Mouse (Mus musculus): ENCODE results near the gene Acin1.
"Not testable (repeated sequence)": the region's sequence is repeated elsewhere in the genome, so short reads cannot be mapped to it uniquely, and the experiment has no call there.

The Acin1 gene

DNA sequence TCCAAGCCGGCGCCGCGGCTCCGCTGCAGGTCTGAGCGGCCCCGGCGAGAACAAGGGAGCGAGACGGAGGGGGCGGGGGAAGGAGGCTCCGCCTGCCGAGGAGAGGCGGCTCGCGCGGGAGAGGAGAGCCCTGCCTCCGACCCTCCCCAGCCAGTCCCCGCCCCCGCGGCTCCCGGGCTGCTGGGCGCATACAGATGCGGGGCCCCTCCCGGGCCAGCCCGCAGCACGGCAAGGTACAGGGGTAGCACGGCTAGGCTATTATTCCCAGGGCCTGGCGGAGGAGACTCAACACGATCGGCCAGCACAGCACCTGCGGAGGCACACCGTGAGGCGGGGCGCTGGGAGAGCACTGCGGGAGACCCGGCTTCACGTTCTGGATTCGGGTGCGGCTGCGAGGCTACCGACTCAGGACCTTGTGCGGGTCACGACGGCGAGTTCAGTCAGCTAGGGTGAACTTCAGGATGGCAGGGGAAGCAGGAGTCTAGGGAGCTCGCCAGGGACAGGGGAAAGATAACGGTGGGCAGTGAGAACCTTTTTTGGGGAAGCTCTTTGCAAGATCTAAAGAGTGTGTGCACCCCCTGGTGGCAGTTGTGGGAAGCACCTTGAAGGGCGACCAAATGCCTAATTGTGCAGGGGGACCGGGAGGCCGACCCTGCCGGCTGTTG, 45.3 kb downstream of the Acin1 start, which contains the start of gene Cdh24:
Cdh24 (minus strand) TSS at position 60 of the 665 bp plus-strand sequence.
- DNase-seq, result peak; percentile 94

DNA sequence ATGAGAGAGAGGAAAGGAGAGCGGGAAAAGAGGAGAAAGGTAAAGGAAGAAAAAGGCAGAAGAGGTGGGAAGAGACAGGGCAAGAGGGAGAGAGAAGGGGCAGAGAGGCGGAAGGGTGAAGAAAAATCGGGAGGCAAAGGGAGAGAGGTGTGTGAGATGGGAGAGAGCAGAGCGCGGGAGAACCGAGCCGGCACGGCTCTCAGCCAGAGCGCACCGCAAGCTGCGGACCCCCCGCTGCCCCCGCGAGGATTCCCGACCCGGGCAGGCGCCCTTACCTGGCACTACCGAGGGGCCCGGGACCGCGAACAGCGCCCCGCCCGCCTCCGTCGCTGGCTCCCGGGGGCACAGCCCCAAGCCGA, 45.8 kb downstream of the Acin1 start, which contains the start of gene Gm17606:
Gm17606 (plus strand) TSS at position 7 of the 359 bp plus-strand sequence.
- DNase-seq, result no peak

DNA sequence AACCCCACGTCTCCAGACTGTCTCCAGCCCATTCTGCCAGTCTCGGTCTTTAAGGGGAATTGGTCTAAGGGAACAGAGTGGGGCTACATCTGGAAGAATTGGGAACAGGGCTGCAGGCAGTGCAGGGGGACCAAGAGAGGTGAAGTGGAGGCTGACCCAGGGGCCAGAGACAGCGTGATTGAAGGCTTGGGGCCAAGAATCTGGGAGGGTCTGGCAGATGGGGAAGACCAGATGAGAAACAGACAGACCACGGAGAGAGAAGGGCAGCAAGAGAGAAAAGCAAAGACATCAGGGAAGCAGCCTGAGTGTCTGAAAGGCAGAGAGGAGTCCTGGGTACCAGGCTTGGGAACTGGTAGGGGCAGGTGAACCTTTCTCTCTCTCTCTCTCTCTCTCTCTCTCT, 46.6 kb downstream of the Acin1 start:
- DNase-seq, result no peak

DNA sequence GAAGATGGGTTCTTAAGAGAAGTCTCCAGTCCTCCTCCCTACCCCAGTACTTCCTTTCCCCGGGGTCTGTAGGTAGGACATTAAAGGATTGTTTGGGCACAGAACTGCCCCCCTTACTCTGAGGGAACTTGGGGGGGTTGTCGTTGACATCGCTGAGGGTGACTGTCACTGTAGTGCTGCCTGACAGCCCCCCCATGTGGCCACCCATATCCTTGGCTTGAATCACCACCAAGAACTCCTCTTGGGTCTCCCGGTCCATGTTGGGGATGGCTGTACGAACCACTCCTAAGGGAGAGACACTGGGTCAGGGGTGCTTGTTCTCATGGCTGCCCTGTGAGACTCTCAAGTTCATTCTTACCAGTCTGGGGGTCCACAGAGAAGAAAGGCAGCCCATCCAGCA, 48.5 kb downstream of the Acin1 start:
- DNase-seq, result no peak

DNA sequence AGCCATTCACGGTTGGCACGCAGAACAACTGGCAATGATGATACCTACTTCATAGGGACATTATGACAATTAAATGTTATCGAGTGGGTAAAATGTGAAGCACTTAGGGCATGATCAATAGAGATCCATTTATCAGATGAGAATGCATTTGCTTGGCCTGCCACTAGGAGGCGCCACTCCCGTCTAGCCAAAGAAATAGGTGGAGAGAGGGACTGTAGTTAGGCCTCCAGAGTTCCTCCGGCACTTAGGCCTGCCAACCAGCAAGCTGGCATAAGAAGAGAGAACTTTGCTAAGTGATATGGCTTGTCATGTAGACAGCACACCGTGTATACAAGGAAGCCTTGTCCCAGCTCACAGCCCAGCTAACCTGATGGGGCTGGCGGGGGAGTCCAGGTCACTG, 49.8 kb downstream of the Acin1 start:
- peak; percentile 60 for DNase-seq

DNA sequence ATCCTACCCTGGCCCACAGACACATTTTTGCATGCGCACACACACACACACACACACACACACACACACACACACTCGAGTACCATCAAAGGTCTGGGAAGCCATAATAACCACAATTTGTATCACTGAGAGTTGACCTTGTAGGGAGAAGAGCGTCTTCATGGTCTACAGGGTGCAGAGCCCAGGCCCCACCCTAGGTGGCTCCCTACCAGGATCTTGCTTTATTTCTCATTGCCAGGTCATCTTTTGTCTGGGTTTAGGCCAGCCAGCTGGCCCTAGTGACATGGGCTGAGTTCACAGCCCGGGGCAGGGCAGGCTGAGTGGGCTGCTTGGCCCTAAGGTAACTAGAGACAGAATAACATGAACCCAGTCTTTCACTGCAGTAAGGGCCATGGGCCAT, 52.5 kb downstream of the Acin1 start:
- no peak for DNase-seq

DNA sequence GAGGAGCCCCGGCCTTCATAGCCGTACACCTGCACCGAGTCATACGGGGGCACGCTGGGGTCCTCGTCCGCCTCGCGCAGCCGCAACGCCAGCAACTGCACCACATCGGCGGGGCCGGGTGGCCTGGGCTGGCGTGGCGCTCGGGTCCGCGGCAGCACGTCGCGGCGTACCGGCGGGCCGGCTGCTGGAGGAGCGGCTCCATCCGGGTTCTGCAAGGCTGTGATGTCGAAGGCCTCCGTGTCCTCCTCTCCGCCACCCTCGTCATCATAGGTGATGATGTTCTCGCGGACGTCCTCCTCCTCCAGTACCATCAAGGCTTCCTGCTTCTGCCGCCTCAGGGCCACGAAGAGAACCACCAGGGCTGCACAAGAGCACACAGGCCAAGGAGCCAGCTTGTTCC, 54.5 kb downstream of the Acin1 start:
- DNase-seq, result no peak

DNA sequence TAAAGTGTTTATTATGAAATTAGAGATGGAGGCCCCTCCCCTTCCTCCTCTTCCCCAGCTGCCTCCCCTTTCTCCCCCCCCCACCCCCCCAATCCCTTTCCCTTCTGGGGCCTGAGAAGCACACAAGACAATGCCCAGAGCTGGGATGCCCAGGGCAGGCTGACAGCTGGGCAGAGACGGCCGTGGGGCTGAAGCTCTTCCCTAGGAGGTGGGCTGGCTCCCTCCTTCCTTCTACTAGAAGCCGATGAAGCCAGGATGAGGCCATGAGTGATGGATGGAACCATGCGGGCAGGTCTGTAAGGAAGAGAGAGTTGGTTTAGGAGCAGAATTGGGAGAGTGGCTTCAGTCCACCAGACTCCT, 55.5 kb downstream of the Acin1 start:
- no peak for DNase-seq

DNA sequence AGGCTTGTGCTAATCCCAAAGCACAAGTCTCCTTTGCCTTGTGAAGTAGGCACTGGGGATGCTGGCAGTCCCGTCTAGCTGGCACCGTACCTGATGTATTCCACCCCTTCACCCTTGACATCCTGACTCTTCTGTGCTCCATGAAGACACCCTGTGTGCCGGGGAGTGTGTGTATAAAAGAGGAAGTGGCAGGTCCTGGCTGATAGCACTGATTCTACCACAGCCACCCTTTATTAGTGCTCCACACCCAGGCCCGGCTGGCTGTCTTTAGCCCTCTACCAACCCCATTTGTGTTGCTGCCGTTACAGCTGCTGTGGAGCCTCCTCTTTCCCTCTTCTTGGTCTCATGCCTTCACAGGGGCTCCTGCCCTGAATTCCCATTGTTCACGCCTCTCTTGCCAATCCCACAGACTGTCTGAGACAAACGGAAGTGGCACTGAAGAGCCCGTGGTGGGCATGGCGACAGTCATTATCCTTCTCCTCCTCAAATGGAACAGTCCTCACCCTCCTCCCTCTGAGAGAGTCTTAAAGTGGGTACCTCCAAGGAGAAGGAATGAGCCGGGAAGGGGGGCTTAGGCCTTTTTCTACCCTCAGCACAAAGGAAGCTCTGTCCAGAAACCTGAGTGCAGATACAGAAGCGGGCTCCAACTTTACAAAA, 56.0 kb downstream of the Acin1 start:
- DNase-seq, result no peak

DNA sequence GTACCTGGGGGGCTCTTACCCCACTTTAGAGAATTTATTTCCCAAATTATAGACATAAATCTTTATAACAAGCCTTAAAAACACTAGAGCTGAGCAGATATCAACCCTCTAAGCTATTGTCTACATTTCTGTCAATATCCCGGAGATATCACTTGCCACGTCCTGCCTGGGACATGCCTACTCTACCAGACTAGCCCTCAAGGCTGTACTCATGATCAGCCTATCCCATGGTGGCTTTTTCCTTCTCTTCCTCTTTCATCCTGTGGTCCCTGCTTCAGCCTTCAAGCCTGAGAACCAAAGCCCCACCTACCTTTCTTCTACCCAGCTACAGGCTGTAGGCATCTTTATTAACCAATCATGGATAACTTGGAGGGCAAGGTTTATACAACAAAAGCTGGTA, 56.9 kb downstream of the Acin1 start:
- no peak for DNase-seq

DNA sequence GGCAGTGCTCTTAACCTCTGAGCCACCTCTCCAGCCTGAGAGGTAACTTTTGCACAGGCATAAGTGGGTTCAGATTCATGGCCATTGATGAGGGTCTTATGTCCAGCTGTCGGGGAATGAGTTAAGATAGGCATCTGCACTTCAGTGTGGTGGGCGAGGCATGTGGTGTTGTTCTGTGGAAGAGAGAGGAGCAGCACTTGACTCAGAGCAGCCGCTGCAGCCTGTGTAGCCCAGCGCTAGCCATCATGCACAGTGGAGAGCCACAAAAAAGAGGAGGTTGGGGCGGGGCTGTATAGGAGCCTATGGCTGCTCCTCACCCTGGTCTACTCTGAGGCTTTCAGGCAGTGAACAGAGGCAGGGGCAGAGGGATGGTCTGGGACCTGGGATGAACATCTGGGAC, 58.6 kb downstream of the Acin1 start:
- no peak for DNase-seq

DNA sequence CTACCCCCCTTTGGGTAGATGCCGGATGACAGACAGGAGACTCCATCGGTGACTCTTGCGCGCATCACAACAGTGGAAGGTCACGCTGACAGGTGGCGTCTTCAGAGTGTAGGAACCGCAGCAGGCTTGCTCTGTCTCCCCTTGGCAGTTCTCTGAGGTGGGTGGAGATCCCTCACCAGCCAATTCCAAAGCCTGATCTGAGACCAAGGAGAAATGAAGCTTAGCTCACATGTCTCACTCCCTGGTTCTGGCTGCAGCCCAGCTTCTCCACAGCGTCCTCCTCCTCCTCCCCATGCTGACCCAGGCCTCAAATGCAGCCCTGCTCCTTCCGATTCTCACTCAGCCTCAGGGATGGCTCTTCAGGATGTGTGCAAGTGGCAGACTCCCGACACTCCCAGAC, 61.8 kb downstream of the Acin1 start:
- no peak for DNase-seq

DNA sequence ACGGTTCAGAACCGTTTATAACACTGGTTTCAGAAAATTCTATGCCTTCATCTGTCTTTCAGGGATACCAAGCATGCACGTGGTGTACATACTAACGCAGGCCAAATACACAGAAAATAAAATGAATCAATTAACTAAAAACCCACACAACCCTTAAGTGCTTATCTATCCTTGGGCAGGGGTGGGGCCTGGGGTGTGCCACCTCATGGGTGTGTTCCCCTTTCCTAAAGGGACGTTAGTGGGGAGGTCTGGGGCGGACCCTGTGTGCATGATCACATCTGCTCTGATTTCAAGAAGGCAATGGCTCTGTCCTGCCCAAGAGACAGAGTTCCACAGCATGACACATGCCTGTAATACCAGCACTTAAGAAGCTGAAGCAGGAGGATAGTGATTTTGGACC, 63.4 kb downstream of the Acin1 start:
- DNase-seq, result no peak

DNA sequence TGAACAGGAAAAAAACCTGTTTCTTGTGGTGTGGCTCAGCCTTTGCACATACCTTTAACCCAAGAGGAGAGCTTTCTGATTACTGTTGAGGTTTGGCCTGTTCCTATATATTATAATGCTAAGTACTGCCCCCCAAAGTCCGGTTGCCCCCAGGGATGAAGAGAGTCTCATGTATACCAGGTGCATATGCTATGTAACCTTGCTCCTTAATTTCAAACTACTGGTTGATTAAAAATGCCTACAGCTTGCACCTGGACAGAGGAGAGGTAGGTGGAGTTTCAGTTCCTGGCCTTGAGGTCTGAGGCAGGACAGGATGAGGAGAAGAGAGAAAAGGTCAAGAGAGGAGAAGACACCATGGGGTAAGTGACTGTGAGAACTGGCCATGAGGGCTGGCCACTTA, 65.6 kb downstream of the Acin1 start, which contains the start of gene Psmb11:
Psmb11 (plus strand) TSS at position 301 of the 400 bp plus-strand sequence.
- no peak for DNase-seq

DNA sequence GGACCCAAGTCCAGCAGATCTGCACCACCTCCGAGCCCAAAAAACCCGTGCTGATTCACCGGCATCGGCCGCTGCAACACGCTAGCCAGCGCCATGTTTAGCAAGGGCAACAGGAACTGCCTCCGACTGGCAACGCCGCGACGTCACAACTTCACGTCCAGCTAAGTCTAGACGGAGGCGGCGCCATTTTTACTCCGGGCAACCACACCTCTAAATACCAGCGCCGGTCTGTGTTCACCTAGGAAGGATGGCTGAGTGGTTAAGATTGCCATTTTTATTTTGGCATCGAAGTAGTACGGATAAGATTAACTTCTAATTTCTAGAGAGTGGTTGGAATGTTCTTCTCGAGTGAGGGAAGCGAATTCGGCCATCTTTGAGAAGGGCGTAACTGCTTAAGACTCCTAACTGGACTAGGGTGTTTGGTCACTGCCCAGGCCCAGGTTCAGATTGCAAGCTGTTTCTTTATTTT, 68.8 kb downstream of the Acin1 start, which contains the start of gene Psmb5:
Psmb5 (minus strand) TSS at position 126 of the 469 bp plus-strand sequence.
- DNase-seq, result peak; percentile 86

DNA sequence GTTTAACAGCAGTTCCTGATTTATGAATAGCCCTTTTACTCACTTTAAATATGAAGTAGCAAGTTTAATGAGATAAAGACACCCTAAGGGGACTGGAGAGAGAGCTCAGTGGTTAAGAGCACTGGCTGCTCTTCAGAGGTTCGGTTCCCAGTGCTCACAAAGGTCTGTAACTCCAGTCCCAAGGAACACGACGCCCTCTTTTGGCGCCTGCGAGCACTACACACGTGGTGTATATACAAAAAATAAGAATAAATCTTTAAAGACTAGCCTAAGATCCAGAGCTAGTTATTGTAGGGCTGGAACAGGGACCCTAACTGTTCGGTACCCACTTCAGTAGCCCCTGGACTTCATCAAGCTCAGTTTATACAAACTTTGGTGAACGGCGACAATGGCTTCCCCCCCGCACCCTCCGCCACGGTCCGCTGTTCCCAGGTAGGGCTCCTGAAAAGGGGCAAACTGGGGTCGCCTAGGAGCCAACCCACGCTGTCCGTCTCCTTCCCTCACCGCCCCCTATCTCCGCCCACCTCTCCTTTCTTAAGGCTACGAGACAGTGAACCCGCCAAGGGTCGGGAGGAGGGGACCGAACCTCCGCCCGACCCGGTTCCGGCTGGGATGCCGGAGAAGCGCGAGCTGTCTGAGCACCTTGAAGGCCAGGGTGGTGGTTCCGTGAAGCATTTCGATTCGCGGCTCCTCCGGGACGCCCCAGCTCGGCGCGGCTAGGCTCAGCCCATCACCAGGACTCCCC, 69.4 kb downstream of the Acin1 start:
- DNase-seq, result peak; percentile 26

DNA sequence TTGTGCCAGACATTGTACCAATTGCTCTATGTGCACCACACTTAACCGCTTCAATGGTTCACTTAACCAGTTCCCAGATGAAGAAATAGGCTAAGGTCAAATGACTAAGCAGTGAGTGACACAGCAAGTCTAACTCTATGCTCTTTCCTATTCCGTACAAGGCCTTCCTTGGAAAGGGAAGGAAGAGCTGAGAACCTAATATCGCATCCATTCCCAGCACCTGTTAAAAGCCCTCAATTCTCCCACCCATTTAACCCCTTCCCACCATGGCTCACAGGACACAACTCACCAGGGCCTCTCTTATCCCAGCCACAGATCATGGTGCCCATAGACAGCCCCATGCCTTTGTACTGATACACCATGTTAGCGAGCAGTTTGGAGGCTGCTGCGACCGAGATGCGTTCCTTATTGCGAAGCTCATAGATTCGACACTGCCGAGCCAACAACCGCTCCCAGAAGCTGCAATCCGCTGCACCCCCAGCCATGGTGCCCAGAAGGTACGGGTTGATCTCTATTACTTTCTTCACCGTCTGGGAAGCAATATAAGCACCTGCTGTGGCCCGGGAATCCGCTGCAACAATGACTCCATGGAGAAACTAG, 70.4 kb downstream of the Acin1 start:
- DNase-seq, result no peak

DNA sequence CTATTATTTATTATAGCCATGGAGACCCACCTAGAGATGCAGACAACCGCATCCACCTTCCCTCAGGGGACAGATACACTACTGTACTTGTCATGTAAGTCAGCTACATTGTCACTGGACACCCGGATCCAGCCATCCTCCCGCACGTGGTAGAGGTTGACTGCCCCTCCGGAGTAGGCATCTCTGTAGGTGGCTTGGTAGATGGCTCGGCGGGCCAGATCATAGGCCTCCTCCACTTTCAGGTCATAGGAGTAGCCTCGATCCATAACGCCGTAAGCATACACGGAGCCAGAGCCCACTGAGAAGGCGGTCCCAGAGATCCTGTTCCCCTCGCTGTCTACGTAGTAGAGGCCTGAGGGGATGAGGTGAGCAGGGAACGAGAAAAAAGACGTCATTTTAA, 72.6 kb downstream of the Acin1 start:
- not testable (repeated sequence) for DNase-seq

DNA sequence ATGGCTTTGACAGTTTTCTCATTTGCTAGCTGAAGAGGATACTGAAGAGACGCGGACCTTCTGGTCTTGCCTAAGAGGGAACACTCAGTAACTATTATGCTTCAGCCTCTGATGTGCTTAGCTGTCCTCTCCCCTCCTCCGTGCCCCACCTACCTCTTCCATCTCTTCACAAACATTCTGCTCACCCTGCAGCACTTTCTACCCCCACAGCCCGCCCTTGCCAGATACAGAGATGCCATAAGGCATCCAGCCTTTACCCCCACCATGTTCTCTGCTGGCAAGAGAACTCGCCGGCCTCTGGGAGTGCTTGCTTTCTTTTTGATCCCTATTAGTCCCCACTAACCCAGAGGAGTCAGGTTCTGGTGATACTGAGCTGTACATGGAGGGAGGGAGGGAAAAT, 76.1 kb downstream of the Acin1 start:
- DNase-seq, result no peak

DNA sequence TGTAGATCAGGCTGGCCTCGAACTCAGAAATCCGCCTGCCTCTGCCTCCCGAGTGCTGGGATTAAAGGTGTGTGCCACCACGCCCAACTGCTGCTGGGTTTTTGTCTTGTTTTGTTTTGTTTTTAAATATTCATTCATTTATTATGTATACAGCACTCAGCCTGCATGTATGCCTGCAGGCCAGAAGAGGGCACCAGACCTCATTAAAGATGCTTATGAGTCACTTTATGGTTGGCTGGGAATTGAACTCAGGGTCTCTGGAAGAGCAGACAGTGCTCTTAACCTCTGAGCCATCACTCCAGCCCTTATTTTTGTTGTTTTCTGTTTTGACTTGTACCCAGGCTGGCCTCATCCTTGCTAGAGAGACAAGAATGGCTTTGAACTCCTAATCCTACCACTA, 76.8 kb downstream of the Acin1 start:
- DNase-seq, result peak; percentile 27

DNA sequence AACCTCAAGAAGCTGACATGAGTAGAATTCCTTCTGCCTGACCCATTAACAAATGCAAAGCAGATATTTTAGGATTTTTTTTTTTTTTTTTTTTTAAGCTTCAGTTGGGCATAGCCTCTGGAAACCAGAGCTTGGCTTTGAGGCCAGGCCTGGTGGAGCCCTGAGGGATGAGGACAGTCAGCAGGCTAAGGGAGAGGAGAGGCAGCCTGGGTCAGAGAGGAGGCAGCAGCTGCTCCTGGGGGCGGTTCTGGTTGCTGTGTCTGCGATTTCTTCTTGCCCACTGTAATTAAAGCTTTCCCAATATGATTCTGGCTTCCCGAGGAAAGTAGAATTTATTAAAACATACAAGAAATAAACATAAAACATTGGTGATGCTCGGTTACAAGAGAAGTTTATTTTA, 77.5 kb downstream of the Acin1 start:
- DNase-seq, result no peak

DNA sequence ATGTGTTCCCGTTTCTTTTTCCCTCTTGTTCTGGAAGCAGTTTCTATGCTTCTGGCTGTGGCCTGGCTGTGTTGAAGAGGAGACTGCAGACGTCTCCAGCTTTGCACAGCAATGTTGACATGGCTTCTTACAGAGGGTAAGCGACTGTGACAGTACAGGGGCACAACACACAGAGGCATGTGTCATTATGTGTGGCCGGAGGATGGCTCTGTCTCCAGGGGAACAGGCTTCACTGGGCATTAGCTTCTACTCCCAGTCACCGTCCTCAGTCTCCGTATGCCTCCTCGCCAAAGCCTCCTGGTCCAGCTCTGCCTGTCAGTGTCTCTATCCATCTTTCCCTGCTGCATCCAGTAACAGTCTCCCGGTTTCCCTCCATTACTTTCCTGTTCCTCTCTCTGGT, 79.5 kb downstream of the Acin1 start:
- no peak for DNase-seq

DNA sequence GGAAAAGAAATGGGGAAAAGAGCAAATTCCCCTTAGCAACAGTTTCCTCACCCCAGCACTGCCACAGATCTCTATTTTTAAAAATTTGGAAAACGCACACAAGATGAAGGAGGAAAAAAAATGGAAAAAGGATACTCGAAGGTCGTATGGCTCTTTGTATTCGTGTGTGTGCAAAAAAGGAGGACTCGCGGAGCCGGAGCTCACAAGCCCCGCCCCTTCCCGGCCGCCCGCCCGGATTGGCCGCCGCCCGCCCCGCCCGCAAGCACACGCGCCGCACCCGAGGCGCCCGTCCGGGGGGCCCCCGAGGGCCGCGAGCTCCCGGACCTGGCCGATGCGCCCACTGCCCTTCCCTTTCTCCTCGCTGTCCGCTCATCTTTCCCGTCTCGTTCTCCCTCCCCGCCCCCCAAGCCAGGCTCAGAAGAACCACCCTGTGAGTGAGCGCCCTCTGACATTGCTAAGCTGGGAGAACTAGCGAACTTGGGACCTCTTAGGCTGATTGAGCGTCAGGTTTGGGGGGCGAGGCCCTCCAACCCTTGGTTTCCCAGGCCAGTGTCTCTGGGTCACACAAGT, 80.9 kb downstream of the Acin1 start, which contains the start of gene 4931414P19Rik:
4931414P19Rik (minus strand) TSS at position 242 of the 570 bp plus-strand sequence.
- DNase-seq, result peak; percentile 84
